Mouse (Mus musculus) 3T3-L1 (cell line): Measurements from ENCODE around the gene Cfap126.

Experiments used
- DNase-seq: peaks from one replicate; pipeline ENCODE4 v3.0.0-alpha.2; 2015; ENCODE audit warnings: low read depth, low spot score

The Cfap126 gene

DNA sequence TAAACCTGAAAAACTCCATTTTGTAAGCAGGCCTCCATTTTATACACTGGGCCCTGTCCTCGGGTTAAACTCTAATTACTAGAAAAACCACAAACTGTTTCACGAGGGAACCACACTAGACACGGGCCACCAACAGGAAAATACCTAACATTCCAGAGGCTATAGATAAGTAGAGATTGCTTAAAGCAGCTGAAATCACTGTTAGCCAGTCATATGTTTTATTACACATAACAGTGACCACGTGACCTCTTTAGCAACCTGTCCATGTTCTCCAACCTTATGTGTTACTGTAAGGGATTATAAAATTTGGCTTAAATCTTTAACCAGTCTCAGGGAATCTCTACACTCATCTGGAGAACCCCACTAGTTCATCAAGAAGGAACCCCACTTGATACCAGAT is 19.3 kb upstream of the Cfap126 start:
- peak; percentile 76 for DNase-seq

DNA sequence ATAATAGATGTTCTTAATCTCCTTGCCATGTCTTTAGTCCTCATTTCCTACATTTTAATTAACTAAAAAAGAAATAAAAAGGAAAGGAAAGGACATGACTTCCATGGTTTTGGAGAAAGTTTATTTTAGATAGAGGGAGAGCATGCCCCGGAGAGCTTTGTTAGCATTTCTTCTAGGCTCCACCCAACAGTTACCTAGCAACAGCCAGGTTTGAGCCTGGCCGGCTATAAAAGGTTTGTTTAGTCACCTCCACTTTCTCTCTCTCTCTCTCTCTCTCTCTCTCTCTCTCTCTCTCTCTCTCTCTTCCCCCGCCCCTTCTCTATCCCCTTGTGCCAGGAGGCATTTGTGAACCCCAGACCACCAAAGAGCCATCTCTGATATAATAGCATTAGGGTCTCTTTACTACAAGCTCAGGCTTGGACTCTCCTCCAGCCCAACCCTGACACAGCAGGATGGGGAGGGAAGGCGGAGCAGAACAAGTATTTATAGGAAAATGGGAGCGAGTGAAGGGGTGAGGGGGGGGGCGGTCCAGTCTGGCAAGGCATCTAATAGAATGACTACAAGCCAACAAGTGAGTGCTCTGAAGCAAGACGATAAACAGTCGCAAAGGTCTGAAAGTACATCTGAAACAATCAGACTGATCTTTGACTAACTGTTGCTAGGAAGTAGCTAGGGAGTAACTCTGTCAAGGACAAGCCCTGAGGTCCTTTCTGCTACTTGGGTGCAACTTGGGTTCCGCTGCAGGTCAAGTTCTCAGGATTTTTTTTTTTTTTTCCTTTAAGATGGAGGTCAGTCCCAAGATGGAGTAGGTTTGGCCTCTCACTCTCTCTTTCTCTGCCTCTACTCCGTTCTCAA is 17.4 kb upstream of the Cfap126 start:
- no peak for DNase-seq

DNA sequence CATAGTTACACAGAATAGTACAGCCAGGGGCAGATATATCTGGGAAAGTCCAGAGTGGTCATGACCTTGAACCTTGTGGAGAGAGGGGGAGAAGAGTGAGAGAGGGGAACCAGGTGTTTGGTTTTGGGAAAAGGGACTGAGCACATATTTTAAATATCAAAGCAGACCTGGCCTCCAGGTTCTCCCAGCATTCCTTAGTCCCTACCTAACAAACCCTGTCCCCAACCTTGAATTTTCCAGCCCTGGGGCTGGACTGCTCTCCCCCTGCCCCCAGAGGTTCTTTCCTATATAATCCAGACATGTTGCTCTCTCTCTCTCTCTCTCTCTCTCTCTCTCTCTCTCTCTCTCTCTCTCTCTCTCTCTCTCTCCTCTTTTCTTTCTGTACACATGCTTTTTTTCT is 16.6 kb upstream of the Cfap126 start:
- DNase-seq = no peak

DNA sequence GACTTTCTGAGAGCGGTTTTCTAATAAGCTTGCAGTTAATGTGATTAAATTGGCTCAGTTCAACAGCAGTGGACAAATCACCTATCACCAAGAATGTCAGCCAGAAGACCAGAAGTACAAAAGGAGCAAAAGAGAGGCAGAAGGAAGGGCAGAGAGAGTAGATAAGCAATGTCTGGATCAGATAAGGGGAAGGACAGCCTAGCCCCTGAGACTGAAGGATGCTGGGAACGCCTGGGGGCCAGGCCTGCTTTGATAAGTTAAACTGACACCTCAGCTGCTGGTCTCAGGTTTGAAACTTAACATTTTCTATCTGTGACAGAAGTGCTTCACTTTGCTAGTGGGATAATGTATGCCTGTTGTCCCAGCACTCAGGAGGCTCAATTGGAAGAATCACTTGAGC is 16.1 kb upstream of the Cfap126 start:
- DNase-seq = no peak

DNA sequence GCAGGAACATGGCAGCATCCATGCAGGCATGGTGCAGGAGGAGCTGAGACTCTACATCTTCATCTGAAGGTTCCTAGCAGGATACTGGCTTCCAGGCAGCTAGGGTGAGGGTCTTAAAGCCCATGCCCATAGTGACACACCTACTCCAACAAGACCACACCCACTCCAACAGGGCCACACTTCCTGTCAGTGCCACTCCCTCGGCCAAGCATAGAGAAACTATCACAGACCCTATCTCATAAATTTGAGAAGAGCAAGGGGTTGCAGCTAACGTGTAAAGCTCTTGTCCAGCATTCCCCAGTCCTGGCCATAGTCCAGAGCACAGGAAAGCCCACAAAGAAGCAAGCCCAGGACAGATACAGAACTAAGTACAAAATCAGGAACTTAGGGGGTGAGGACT is 12.7 kb upstream of the Cfap126 start:
- DNase-seq = peak; percentile 23

DNA sequence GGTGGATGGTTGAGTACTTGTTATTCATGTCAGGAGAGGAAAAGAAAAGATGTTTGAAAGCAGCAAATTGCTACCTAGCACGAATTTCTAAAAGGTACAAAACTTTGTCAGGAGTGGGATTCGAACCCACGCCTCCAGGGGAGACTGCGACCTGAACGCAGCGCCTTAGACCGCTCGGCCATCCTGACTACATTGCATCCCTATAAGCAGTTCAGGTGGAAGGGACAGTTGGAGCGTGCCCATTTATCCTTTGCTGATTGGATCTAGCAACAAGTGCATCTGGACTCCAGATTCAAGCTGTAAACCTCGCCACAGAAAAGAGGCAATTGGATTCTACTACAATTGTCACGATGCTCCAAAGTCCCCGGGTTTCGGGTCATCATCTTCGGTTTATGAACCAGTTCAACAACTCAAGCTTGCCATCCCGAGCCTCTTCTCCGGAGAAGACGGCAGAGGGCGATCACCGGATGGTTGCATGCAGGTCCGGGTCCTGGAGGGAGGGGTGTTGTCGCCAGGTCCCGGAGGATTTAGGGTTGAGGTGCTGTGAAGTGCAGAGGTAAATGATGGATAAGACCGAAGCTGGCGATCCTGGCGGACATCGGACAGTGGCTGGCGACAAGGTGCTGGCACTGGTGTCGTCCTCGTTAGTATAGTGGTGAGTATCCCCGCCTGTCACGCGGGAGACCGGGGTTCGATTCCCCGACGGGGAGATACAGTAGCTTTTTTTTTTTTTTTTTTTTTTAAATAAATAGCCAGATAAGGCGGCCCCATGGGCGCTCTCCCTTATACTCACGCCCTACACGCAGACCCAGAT is 11.8 kb upstream of the Cfap126 start:
- peak; percentile 90 for DNase-seq

DNA sequence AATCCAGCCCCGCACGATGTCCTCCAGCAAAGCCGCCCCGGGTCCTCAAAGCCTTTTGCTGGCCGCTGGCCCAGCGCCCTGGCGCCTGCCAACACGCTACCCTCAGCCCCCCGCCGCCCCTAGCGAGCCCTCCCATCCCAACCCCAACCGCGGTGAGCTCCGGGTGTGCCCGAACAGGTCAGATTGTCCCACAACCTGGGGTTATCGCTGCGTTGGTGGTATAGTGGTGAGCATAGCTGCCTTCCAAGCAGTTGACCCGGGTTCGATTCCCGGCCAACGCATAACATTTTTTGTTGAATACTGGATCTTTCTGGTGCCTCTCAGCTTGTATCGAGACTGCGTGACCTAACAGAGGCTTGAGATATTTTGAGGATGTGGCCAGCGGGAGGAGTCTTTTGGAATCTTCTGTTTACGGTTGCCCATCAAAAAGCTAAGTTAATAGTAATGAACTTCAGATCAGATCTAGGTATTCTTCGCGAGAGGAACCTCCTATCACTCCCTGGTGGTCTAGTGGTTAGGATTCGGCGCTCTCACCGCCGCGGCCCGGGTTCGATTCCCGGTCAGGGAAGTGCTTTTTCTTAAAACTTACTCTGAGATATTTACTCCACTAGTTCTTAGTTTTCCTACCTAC is 11.1 kb upstream of the Cfap126 start:
- DNase-seq = peak; percentile 97

DNA sequence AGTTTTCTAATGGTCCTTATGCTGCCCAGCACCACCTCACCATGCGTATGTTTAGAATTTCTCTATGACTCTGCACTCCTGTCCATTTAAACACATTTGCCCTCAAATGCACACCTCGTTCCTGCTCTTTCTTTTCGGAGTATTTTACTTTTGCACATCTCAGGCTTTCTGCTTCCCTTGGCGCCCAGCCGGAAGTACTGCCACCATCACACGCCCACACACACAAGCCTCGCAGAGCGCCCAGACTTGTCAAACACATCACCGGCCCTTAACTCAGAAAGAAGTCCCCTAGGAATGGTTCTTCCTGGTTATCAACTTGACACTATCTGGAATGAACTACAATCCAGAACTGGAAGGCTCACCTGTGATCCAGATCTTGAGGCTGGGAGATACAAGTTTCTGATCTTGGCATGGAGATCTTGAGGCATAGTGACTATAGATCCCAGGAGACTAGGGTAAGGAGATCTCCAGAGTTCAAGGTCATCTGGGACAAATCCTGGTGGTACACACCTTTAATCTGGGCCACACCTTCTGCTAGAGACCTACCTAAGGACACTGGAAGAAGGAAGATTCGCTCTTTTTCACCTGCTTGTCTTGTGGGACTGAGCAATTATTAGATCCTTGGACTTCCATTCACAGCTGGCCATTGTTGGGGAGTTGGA is 10.4 kb upstream of the Cfap126 start:
- peak; percentile 77 for DNase-seq

DNA sequence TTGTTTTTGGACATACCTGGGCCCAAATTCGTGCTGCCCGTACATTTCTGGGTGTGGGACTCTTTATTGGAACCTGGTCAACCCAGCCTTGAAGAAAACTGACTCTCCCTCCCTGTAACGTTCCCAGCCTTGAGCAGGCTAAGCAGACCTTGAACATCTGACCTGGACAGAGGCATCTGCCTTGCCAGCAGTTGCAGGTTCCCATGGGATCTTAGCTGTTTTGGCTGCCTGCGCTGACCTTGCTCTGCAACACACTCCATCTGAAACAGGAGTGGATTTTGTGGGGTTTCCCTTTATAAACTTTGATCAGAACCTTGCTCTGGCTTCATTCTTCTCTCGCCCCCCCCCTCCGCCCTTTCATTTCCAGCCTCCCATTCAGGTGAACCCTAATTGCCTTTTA is 8.5 kb upstream of the Cfap126 start:
- no peak for DNase-seq

DNA sequence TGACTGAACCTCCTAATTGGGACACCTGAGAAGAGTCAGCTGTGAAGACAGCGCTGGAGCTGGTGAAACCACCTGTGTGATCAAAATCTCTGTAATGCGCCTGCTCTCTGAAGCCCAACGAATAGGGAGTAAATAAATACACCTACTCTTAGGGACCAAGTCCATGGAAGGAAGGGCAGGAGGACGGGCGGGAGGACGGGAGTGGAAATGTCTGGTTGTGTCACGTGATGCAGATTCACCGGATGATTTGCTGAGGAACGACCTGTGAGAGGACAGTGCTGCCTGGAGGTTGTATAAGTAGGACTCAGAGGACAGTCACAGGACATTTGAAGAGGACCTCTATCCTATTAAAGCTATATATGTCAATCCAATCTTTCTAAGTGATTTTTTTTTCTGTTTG is 4.1 kb upstream of the Cfap126 start:
- DNase-seq = no peak

DNA sequence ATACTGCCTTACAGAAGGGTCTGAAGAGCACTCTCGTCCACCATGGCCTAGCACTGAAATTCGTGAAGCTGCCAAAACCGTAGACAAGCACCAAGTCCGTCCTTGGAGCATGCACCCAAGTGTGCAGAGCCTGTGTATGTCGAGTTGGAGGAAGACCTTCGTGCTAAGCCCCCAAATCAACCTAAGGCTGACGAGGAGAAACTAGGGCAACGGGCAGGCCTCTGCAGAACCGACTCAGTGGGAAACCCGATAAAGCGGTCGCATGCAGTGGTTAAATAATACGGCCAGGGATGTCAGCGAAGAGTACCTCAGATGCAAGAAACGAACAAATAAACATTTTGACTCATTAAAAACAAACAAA is 3.1 kb upstream of the Cfap126 start:
- no peak for DNase-seq

DNA sequence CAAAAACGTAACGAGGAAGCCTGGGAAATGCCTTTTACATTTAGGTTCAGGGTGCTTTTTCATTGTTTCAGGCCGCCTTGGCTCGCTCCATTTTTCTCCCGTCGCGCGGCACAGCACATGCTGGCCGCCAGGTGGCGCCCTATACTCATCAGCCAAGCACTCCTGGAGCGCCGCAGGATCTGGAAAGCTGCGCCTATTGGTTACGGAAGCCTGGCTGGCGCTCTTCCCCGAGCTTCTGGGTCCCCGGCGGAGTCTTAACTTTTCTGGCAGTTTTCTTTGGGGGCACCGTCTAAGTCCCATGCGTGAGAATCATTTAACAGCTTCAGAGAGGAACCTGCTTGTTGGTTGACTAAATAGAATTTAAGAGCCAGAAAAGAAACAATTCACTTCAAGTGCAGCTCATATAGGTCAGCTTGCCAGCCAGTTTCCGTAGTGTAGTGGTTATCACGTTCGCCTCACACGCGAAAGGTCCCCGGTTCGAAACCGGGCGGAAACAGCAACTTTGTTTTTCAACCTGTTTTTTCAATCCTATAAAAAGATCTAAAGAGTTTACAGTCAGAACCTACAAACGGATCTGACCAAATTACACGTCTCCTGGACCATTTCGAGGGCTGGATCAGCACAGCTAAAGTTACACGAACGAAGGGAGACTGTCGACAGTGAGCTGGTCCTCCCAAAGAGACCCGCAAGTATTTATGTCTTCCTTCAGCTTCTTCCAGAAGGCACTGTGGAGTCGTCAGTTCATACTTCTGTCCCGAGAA is 2.5 kb upstream of the Cfap126 start:
- peak; percentile 95 for DNase-seq

DNA sequence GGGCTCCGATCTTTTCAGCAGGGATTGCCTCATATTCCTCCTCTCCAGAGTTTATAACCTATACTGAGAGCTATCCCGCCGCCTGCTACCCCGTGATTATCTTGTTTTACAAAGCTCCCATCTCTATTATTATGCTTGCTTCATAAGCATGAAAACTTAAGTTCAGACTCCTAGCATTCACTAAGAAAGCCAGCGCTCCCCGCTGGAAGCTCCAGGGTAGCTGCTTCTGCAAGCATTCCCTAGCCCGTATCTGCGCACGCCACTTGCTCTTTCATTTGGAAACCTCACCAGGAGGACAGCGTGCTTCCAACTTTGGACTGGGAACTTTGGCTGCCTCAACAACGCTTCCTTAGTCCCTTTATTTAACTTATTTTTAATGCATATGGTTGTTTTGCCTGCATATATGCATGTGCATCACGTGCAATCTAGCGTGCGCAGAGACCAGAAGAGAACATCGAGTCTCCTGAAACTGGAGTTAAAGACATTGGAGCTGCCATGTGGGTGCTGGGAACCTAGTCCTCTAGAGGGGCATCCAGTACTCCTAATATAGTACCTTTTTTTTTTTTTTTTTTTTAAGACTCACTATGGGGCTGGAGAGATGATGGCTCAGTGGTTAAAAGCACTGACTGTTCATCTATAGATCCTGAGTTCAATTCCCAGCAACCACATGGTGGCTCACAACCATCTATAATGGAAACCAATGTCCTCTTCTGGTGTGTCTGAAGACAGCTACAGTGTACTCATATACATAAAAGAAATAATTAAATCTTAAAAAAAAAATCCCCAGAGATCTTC is 1.7 kb upstream of the Cfap126 start:
- peak; percentile 79 for DNase-seq

DNA sequence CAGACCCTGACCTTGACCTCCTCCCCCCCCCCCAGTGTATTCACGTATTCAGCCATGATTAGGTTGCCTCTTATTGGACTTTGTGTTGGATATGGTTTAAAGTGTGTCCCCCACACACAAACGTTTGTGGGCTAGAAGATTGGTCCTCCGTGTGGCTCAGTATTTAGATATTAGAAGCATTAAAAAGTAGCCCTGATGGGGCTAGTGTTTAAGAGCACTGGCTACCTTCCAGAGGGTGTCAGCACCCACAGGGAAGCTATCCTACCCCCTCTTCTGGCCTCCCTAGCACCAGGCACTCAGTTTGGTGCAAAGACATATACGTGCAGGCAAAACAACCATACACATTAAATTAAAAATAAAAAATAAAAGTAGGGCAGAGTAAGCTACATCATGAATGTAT is 732 bp upstream of the Cfap126 start:
- DNase-seq = no peak

DNA sequence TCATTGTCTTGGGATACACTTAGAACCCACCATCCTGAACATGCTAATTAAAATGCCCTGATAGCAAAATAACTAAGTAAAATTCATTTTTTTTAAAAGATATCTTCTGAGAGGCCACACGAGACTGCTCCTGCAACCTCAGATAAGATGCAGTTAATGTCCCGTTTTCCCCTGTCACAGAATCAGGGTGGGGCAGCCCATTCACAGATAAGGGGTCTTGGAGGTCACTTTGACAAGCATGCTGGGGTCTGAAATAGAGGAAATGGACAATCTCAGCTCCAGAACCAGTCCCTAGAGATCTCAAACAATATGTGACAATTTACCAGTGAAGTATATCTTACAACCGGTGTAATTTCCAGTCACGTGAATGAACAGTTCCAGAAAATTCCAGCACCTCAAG is 2.6 kb downstream of the Cfap126 start:
- DNase-seq = no peak

DNA sequence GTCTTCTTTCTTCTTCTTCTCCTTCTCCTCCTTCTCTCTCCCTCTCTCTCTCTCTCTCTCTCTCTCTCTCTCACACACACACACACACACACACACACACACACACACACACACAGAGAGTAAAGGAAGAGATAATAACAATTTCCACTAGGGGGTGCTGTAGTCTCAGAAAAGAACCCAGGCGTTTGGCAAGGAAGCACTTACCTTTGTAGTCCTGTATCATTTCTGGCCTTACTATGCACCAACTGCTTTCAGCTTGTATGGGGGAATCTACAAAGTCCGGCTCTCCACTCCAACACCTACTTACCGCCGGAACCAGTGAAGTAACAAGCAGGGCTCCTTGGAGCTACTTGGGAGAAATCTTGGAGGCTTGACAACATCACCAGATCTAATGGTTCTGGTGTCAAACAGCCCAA is 4.6 kb downstream of the Cfap126 start:
- peak; percentile 87 for DNase-seq

DNA sequence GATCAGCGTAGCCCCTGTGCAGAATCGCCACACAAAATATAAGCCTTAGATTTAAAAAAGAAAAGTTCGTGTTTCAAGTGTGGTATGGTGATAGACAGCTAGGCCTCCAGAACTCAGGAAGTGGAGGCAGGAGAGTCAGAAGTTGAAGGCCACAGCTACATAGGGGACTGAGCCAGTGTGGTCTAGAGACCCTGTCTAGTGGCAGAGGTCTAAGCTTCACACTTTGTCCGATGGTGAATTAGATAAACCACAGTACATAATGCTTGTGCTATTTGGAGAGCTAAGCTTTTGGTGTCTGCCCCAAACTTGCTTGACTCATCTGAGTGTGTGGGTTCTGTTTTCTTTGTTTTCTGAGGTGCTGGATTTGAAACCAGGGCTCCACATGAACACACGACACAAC is 5.3 kb downstream of the Cfap126 start:
- DNase-seq = no peak

DNA sequence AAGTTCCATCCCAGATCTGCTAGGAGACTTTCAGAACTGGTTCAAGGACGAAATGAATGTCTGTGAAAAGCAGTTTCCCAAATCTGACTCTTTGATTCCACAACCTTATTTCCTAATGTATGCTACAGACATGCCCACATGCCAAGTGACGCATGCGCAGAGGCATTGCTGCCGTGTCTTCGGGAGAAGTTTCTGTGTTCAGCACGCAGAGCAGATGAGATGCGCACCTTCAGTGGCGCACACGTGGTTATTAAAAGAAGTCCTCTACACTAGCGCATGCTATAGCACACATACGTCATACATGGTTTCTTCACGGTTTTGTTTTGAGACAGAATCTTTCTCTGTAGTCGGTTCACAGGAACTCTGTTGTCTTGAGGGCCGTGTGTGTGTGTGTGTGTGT is 5.7 kb downstream of the Cfap126 start:
- DNase-seq = no peak

DNA sequence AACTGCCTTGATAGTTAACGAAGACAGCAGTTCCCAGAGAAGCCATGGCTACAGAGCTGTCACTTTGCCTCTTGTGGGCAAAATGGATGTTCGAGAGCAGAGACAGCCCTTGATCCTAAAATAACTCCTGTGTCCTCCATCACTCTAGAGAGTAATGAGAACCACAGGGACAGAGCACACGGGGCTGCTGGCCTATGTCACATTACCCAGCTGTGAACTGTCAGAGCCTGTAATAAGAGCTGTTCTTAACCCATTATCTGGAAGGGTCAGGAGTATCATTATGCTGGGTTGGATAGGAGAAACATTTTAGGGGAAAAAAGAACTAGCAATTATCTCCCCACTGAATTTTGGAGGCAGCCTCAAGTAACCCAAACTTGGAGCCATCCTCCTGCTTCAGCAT is 7.2 kb downstream of the Cfap126 start:
- DNase-seq = no peak

DNA sequence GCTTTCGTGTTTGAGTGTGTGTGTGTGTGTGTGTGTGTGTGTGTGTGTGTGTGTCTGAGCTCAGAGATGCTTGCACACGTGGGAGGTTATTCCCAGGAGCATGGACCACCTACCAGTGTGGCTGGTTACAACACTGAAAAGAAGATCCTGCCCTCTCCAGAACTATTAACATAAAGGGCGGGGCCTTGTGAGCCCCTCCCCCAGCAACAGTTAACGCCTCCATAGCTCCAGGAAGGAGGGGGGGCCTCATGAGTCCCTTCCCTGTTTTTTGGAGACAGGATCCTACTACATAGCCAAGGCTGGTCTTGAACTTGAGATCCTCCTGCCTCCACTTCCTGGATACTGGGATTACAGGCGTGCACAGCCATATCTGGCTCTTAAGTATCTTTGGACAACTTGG is 8.1 kb downstream of the Cfap126 start:
- no peak for DNase-seq

DNA sequence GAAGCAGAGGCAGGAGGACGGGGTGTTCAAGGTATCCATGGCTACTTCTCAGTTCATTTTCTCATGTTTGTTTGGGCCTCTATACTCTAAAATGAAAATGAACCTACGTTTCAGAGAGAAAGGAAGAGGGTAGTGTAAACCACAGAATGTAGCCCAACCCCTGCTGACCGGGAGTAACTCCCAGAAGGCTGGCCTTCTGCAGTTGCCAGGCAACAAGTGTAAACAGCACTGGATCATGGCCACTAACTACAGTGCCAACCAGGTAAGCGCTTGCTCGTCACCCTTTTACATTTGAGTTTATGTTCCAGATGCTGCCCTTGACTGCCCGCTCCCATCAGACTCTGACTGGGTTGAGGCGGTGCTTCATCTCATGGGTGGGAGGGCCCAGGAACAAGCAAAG is 9.2 kb downstream of the Cfap126 start:
- DNase-seq = no peak
